Mouse (Mus musculus) ES-E14 (cell line): ENCODE results near the gene Hmgb1.

Source experiments
- CHD2 ChIP-seq: IDR thresholded peaks from 2 replicates; pipeline ENCODE4 v1.6.1; 2014; ENCODE audit warnings: mild to moderate bottlenecking, low read depth, low read length, inconsistent platforms
- HCFC1 ChIP-seq: IDR thresholded peaks from 2 replicates; pipeline ENCODE4 v1.6.1; 2012; ENCODE audit warnings: low read length, inconsistent platforms, borderline replicate concordance; ENCODE audit not compliant: insufficient read depth
- ZC3H11A ChIP-seq: IDR thresholded peaks from 2 replicates; pipeline ENCODE4 v1.6.1; 2012; ENCODE audit warnings: low read depth, mild to moderate bottlenecking, inconsistent platforms, low read length, borderline replicate concordance
- ZNF384 ChIP-seq: IDR thresholded peaks from 2 replicates; pipeline ENCODE4 v1.6.1; 2012; ENCODE audit warnings: low read depth, low read length, inconsistent platforms

DNA sequence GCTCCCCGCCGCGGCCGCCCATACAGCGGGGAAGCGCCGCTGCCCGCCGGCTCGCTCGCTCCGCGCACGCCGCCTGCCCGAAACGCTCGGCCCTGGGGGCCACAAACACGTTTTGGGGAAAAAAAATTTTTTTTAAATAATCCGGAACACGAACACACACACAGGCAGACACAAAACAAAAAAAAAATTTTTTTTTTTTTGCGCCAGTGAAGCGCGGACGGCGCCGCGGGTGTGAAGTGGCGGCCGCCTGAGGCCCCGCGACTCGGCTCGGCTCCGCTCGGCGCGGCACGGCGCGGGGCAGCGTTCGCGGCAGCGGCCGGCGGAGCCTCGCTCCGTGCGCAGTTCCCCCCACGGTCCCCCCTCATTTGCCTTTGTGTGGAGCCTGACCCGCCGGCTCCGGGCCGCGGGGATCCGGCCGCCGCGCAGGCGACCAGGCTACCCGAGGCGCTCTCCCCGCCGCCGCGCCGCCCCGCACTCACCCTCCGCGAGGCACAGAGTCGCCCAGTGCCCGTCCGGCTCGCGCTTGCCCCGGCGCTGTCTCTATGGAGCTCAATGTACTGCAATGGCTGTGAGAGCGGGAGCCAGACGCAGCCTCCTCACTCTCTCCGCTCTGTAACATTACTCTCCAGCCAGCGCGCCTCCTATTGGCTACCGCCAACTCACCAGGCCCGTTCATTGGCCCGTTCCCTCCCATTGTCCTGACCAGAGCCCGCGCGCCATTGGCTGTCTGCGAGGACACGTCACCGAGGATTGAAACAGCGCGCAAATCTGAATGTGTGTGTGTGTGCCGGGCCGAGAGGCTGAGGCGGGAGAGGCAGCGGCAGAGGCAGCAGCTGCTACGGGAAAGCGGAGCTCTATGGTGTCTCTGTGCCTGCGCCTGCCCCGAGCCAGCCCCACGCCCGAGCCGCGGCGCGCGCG is 131.6 kb downstream of the Hmgb1 start:
- TF ChIP-seq HCFC1, result peak; percentile 60; the same call in 1 of the 2 replicates
- TF ChIP-seq ZNF384, result peak; percentile 29; the same call in 1 of the 2 replicates
- no peak for TF ChIP-seq ZC3H11A
- peak; percentile 67 for TF ChIP-seq CHD2
